Mouse (Mus musculus): ENCODE results near the gene Alkbh1. TPM values are rescaled to one million over a fixed set of nuclear protein-coding genes. Genes with fewer than 3 reads are reported as not detected.

Gene Alkbh1
- 44.1 and 53.0 TPM in 2 replicates for polyA plus RNA-seq (2012; rRNA removed)

GRCm38 (mm10) chr12:87443700-87444122 is at the start of gene Alkbh1, which contains the start of gene Slirp:
Gene Alkbh1 (minus strand): TSS chr12:87444017.
Gene Slirp (plus strand): TSS chr12:87443896.

GRCm38 (mm10) chr12:87471964-87472786 is 28.4 kb upstream of the Alkbh1 start, which contains the start of gene Snw1:
Gene Snw1 (minus strand): TSS chr12:87472274.

GRCm38 (mm10) chr12:87388122-87388774 is 55.6 kb downstream of the Alkbh1 start, which contains the start of gene Sptlc2:
Gene Sptlc2 (minus strand): TSS chr12:87388355.

Other genes starting within 250 kb of the Alkbh1 start
- gene Samd15, start 244.3 kb downstream of the Alkbh1 start, polyA plus RNA-seq (2012; rRNA removed) = 0.48 and 0.79 TPM in 2 replicates
- 5.9 and 8.2 TPM in 2 replicates for gene Tmed8, start 243.6 kb downstream of the Alkbh1 start, polyA plus RNA-seq (2012; rRNA removed)
- 2.6 and 3.1 TPM in 2 replicates for gene Noxred1, start 205.3 kb downstream of the Alkbh1 start, polyA plus RNA-seq (2012; rRNA removed)
- 39.8 and 57.9 TPM in 2 replicates for gene Vipas39, start 177.8 kb downstream of the Alkbh1 start, polyA plus RNA-seq (2012; rRNA removed)
- 212 and 268 TPM in 2 replicates for gene Ahsa1, start 177.5 kb downstream of the Alkbh1 start, polyA plus RNA-seq (2012; rRNA removed)
- 0.80 and 2.1 TPM in 2 replicates for gene Ism2, start 144.3 kb downstream of the Alkbh1 start, polyA plus RNA-seq (2012; rRNA removed)
- 36.3 and 37.8 TPM in 2 replicates for gene Sptlc2, start 55.7 kb downstream of the Alkbh1 start, polyA plus RNA-seq (2012; rRNA removed)
- gene Slirp, start 121 bp downstream of the Alkbh1 start, polyA plus RNA-seq (2012; rRNA removed) = 74.2 and 107 TPM in 2 replicates
- 67.5 and 104 TPM in 2 replicates for gene Snw1, start 28.3 kb upstream of the Alkbh1 start, polyA plus RNA-seq (2012; rRNA removed)
- gene Gm5788, start 50.7 kb upstream of the Alkbh1 start, polyA plus RNA-seq (2012; rRNA removed) = not detected in 2 replicates
- not detected in 2 replicates for gene Gm8300, start 70.3 kb upstream of the Alkbh1 start, polyA plus RNA-seq (2012; rRNA removed)
- not detected in 2 replicates for gene Oog1, start 158.7 kb upstream of the Alkbh1 start, polyA plus RNA-seq (2012; rRNA removed)
- not detected in 2 replicates for gene Gm4027, start 174.9 kb upstream of the Alkbh1 start, polyA plus RNA-seq (2012; rRNA removed)
- not detected in 2 replicates for gene Gm16381, start 200.6 kb upstream of the Alkbh1 start, polyA plus RNA-seq (2012; rRNA removed)